Mouse (Mus musculus) liver, embryonic 14.5 days (tissue): ENCODE measurements around the gene Il12a.

ENCODE experiments used
- CTCF ChIP-seq: IDR thresholded peaks from 2 replicates; pipeline ENCODE4 v1.5.1; 2016; ENCODE audit warnings: antibody characterized with exemption, low read depth, control low read depth
- EP300 ChIP-seq: IDR thresholded peaks from 2 replicates; pipeline ENCODE4 v1.6.1; 2016; ENCODE audit warnings: antibody characterized with exemption, low read depth

GRCm38 (mm10) chr3:68674721-68675120, 15.7 kb upstream of the Il12a start:
- TF ChIP-seq CTCF = no peak
- TF ChIP-seq EP300 = no peak
